Mouse (Mus musculus) ovary, adult 2 months (tissue): ENCODE results near the gene Cdh16. TPM values are rescaled to one million over a fixed set of nuclear protein-coding genes. Genes with fewer than 3 reads are reported as not detected.

Experiments
- polyA plus RNA-seq: library from polyadenylated mRNA; depleted of rRNA; stranded (reverse); fragments of >200 nt; gene quantifications from 2 replicates; pipeline ENCODE4 v1.2.3, GENCODE M21; 2012; rRNA removed

Gene Cdh16
- 7.8 and 11.6 TPM in 2 replicates for polyA plus RNA-seq

GRCm38 (mm10) chr8:104624161-104624560, at the start of gene Cdh16:
Cdh16 (minus strand) TSS chr8:104624396.

GRCm38 (mm10) chr8:104641426-104642323, 17.5 kb upstream of the Cdh16 start, which contains the start of gene Ciao2b:
Ciao2b (minus strand) TSS chr8:104641965.

GRCm38 (mm10) chr8:104630981-104631663, 6.9 kb upstream of the Cdh16 start, which contains the start of gene Rrad:
Rrad (minus strand) TSS chr8:104631327.

GRCm38 (mm10) chr8:104591133-104591834, 32.9 kb downstream of the Cdh16 start, which contains the start of gene Pdp2:
Pdp2 (plus strand) TSS chr8:104591451.

Other genes with a start within 250 kb of the Cdh16 start
- gene Cmtm4, start 228.6 kb downstream of the Cdh16 start, polyA plus RNA-seq: 18.6 and 19.0 TPM in 2 replicates
- 14.7 and 16.0 TPM in 2 replicates for gene Dync1li2, start 181.3 kb downstream of the Cdh16 start, polyA plus RNA-seq
- 0.13 and 0.15 TPM in 2 replicates for gene Terb1, start 114.5 kb downstream of the Cdh16 start, polyA plus RNA-seq
- gene Nae1, start 89.8 kb downstream of the Cdh16 start, polyA plus RNA-seq: 3.4 and 5.2 TPM in 2 replicates
- gene Car7, start 89.7 kb downstream of the Cdh16 start, polyA plus RNA-seq: 6.4 and 6.6 TPM in 2 replicates
- gene Pdp2, start 32.9 kb downstream of the Cdh16 start, polyA plus RNA-seq: 6.2 and 6.5 TPM in 2 replicates
- 28.2 and 29.4 TPM in 2 replicates for gene Rrad, start 6.9 kb upstream of the Cdh16 start, polyA plus RNA-seq
- 35.4 and 51.4 TPM in 2 replicates for gene Ciao2b, start 17.6 kb upstream of the Cdh16 start, polyA plus RNA-seq
- 11.4 and 18.0 TPM in 2 replicates for gene Ces2a, start 109.6 kb upstream of the Cdh16 start, polyA plus RNA-seq
- 0.18 and 0.44 TPM in 2 replicates for gene Ces2b, start 207.2 kb upstream of the Cdh16 start, polyA plus RNA-seq
- 0.12 and 0.38 TPM in 2 replicates for gene Ces2c, start 222.7 kb upstream of the Cdh16 start, polyA plus RNA-seq